Mouse (Mus musculus) forebrain, embryonic 10.5 days (tissue): Measurements from ENCODE around the gene Rab3a. TPM values are rescaled to one million over a fixed set of nuclear protein-coding genes. Genes with fewer than 3 reads are reported as not detected.
A peak's percentile ranks its signal among the peaks of the same experiment; 100 is the strongest.

Experiments
- DNase-seq: peaks from one replicate; pipeline ENCODE4 v3.0.0-alpha.2; 2017; ENCODE audit warnings: low spot score; ENCODE audit errors: extremely low spot score
- H3K27ac ChIP-seq: fragments of 300-500 bp; sonication (generic); 2 replicates; pipeline ENCODE4 v1.5.1; 2016; ENCODE audit warnings: mild to moderate bottlenecking
- H3K27me3 ChIP-seq: fragments of 300-500 bp; sonication (generic); 2 replicates; pipeline ENCODE4 v1.6.1; 2016; ENCODE audit warnings: mild to moderate bottlenecking; ENCODE audit not compliant: poor library complexity, severe bottlenecking
- H3K36me3 ChIP-seq: fragments of 300-500 bp; sonication (generic); replicated peaks from 2 replicates; pipeline ENCODE4 v1.6.1; 2016; ENCODE audit warnings: mild to moderate bottlenecking, moderate library complexity
- H3K4me1 ChIP-seq: fragments of 300-500 bp; sonication (generic); 2 replicates; pipeline ENCODE4 v1.6.1; 2016
- H3K4me3 ChIP-seq: fragments of 300-500 bp; sonication (generic); 2 replicates; pipeline ENCODE4 v1.5.1; 2016; ENCODE audit warnings: mild to moderate bottlenecking, moderate library complexity
- H3K9me3 ChIP-seq: fragments of 300-500 bp; sonication (generic); 2 replicates; pipeline ENCODE4 v1.6.1; 2016; ENCODE audit warnings: mild to moderate bottlenecking, moderate library complexity
- WGBS: fragments of 180-500 bp; shearing (Covaris S2); methylation state at CpG from one replicate; pipeline ENCODE4 v1.1.7; 2016; 5-methylcytosine and 5-hydroxymethylcytosine counted together
- polyA plus RNA-seq: library from polyadenylated mRNA; unstranded; fragments of >200 nt; fragmentation: Nextera tagmentation; extraction: Ambion mirVana; gene quantifications from 2 replicates; pipeline ENCODE4 v1.2.1, GENCODE M21; 2016

Rab3a gene
- polyA plus RNA-seq, 1 experiment from 2014 or later: 12.2 TPM

GRCm38 (mm10) chr8:70743656-70744590 is 10.6 kb upstream of the Rab3a start:
- 4% methylated on average over 48 of the region's 48 CpGs for WGBS
- Histone ChIP-seq H3K27me3 (peaks cover 93% of the 10 kb centered on the region), H3K4me3 (peak overlapping the region; percentile 46), H3K36me3 (no peaks in the 10 kb centered on the region), H3K27ac (peak overlapping the region; percentile 60; the same call in 1 of the 2 replicates), H3K4me1 (peaks cover 27% of the 10 kb centered on the region), H3K9me3 (no peaks in the 10 kb centered on the region; the same call in 1 of the 2 replicates)
- DNase-seq: no peak

DNA sequence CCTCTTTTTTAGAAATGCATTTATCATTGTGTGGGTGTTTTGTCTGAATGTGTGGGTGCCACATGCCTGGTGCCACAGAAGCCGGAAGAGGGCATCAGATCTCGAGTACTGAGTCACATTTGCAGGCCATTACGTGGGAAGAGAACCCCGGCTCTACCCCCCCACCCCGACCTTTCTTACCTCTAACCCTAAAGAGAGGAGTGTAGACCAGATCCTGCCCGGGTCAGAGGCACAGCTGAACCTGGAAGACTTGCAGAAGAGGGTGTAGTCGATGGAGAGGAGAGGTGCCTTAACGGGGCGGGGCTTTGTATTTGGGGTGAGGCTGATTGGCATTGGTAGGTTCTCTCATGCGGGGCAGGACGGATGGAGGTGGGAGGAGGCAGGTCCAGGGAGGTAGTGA is 9.7 kb upstream of the Rab3a start:
- no peaks in the 10 kb centered on the region for H3K36me3 ChIP-seq
- WGBS: 60% methylated on average over 11 of the region's 11 CpGs
- H3K4me3 ChIP-seq: no peak overlapping the region
- peaks cover 27% of the 10 kb centered on the region for H3K4me1 ChIP-seq
- H3K9me3 ChIP-seq: no peaks in the 10 kb centered on the region; the same call in 1 of the 2 replicates
- peaks cover 100% of the 10 kb centered on the region for H3K27me3 ChIP-seq
- H3K27ac ChIP-seq: no peak overlapping the region
- DNase-seq: no peak

GRCm38 (mm10) chr8:70745691-70746220 is 8.7 kb upstream of the Rab3a start:
- no peak for DNase-seq
- H3K4me3 ChIP-seq: no peak overlapping the region
- H3K36me3 ChIP-seq: no peaks in the 10 kb centered on the region
- no peaks in the 10 kb centered on the region; the same call in 1 of the 2 replicates for H3K9me3 ChIP-seq
- WGBS: 54% methylated on average over 19 of the region's 19 CpGs
- peaks cover 27% of the 10 kb centered on the region for H3K4me1 ChIP-seq
- H3K27me3 ChIP-seq: peaks cover 97% of the 10 kb centered on the region
- H3K27ac ChIP-seq: no peak overlapping the region

DNA sequence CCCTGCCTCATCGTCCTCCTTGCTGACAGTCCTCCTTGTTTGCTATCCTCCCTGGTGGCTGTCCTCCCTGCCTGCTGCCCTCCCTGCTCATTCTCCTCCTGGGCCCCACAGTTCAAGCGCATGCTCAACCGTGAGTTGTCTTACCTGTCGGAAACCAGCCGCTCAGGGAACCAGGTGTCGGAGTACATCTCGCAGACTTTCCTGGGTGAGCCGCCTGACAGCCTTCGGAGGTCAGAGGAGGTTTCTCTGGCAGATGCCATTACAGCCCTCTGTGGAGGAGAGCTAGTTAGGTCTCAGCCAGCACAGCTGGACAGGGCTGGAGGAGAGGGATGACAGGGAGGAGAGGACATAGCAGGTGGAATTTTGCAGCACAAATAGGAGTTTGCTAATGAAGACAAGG is 7.8 kb upstream of the Rab3a start:
- no peak for DNase-seq
- 79% methylated on average over 9 of the region's 9 CpGs for WGBS
- H3K27me3 ChIP-seq: peaks cover 88% of the 10 kb centered on the region

DNA sequence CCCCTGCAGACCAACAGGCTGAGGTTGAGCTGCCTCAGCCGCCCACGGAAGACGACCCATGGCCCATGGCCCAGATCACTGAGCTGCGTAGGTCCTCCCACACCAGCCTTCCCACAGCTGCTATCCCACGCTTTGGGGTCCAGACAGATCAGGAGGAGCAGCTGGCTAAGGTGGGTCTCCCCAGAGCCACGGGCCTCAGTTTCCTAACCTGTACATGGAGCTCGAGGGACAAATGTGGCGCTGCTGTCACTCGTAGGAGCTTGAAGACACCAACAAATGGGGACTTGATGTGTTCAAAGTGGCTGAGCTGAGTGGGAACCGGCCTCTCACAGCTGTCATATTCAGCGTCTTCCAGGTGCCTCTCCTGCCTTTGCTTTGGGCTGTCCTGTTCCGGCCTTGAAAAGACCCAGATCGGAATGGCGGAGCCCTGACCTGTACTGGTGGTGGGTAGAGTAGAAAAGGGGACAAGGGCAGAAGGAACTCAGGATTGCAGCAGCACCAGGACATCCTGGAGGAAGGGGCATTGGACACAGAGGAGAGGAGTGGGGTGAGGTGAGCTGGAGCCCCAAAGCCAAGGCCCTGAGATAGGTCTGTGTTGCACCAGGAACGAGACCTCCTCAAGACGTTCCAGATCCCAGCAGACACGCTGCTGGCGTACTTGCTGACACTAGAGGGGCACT is 7.1 kb upstream of the Rab3a start:
- no peaks in the 10 kb centered on the region; the same call in 1 of the 2 replicates for H3K9me3 ChIP-seq
- H3K27me3 ChIP-seq: peaks cover 81% of the 10 kb centered on the region
- no peak overlapping the region for H3K27ac ChIP-seq
- H3K4me1 ChIP-seq: peaks cover 24% of the 10 kb centered on the region
- no peaks in the 10 kb centered on the region for H3K36me3 ChIP-seq
- no peak overlapping the region for H3K4me3 ChIP-seq
- 88% methylated on average over 18 of the region's 18 CpGs for WGBS
- no peak for DNase-seq

More for the DNA sequence above, 7.8 kb upstream of the Rab3a start:
- Histone ChIP-seq H3K27ac (no peak overlapping the region), H3K36me3 (no peaks in the 10 kb centered on the region), H3K4me1 (peaks cover 25% of the 10 kb centered on the region), H3K4me3 (no peak overlapping the region), H3K9me3 (no peaks in the 10 kb centered on the region; the same call in 1 of the 2 replicates)

GRCm38 (mm10) chr8:70748246-70749096 is 6.0 kb upstream of the Rab3a start:
- 87% methylated on average over 23 of the region's 23 CpGs for WGBS
- Histone ChIP-seq H3K27ac (no peak overlapping the region), H3K9me3 (no peaks in the 10 kb centered on the region; the same call in 1 of the 2 replicates), H3K4me1 (peaks cover 24% of the 10 kb centered on the region), H3K4me3 (no peak overlapping the region), H3K27me3 (peaks cover 70% of the 10 kb centered on the region), H3K36me3 (no peaks in the 10 kb centered on the region)
- DNase-seq: no peak

- Histone ChIP-seq H3K4me3 (no peak overlapping the region), H3K36me3 (no peaks in the 10 kb centered on the region), H3K4me1 (peaks cover 22% of the 10 kb centered on the region), H3K9me3 (no peaks in the 10 kb centered on the region; the same call in 1 of the 2 replicates), H3K27ac (no peak overlapping the region), H3K27me3 (peaks cover 62% of the 10 kb centered on the region)
- no peak for DNase-seq
- WGBS: 82% methylated on average over 19 of the region's 19 CpGs
Measured at GRCm38 (mm10) chr8:70749097-70749674, 5.3 kb upstream of the Rab3a start.

GRCm38 (mm10) chr8:70750128-70750680 is 4.3 kb upstream of the Rab3a start:
- no peak for DNase-seq
- H3K27me3 ChIP-seq: peaks cover 55% of the 10 kb centered on the region
- 88% methylated on average over 13 of the region's 13 CpGs for WGBS
- peaks cover 28% of the 10 kb centered on the region for H3K4me1 ChIP-seq
- H3K27ac ChIP-seq: no peak overlapping the region
- no peaks in the 10 kb centered on the region for H3K36me3 ChIP-seq
- no peaks in the 10 kb centered on the region for H3K9me3 ChIP-seq
- no peak overlapping the region for H3K4me3 ChIP-seq

DNA sequence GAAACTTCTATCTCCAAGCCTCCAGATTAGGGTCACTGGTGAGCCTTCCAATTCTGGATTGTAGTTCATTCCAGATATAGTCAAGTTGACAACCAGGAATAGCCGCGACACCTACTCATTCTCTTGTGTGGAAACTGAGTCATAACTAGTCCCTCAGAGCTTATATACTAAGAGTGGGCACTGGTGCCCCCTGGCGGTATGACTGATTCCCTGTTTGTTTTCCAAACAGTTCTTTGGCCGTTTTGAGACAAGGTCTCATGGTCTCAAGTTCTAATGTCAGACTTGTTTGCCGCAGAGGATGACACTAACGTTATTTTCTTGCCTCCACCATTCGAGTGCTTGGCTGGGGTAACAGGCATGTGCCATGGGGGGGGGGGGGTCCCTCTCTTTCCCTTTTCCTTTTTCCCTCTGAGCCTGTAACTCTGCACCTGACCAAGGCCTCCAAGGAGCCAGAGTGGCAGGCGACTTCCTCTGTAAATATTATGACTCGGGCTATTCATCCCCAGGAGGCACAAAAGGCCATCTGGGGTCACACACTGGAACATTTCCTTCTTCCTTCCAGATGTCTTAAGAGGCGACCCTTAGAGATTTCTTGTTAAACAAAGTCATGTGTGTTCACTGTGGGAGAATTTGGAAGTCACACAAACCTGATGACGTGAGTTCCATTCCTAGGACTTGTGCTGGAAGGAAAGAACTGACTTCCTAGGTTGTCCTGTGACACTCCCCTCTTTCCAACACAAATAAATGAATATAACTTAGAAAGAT is 2.3 kb upstream of the Rab3a start:
- H3K4me3 ChIP-seq: 0 out of 2 replicates have a peak overlapping the region, but pooled peaks have one; percentile 0
- peaks cover 39% of the 10 kb centered on the region for H3K4me1 ChIP-seq
- peak; percentile 58 for DNase-seq
- WGBS: 32% methylated on average over 11 of the region's 11 CpGs
- H3K36me3 ChIP-seq: peaks cover 12% of the 10 kb centered on the region
- H3K27me3 ChIP-seq: peaks cover 48% of the 10 kb centered on the region
- no peak overlapping the region for H3K27ac ChIP-seq
- H3K9me3 ChIP-seq: no peaks in the 10 kb centered on the region

GRCm38 (mm10) chr8:70753151-70753550 is 1.3 kb upstream of the Rab3a start:
- no peak for DNase-seq
- Histone ChIP-seq H3K4me3 (peak overlapping the region; percentile 3; the same call in 1 of the 2 replicates), H3K4me1 (peaks cover 39% of the 10 kb centered on the region), H3K36me3 (peaks cover 22% of the 10 kb centered on the region), H3K9me3 (no peaks in the 10 kb centered on the region), H3K27me3 (peaks cover 38% of the 10 kb centered on the region), H3K27ac (peak overlapping the region; percentile 86)
- WGBS: 37% methylated on average over 21 of the region's 21 CpGs
